Mouse (Mus musculus) embryonic facial prominence, embryonic 12.5 days (tissue): Measurements from ENCODE around the gene Psg20. TPM values are rescaled to one million over a fixed set of nuclear protein-coding genes. Genes with fewer than 3 reads are reported as not detected.
"Not testable (repeated sequence)": the region's sequence is repeated elsewhere in the genome, so short reads cannot be mapped to it uniquely, and the experiment has no call there.

ENCODE experiments used
- ATAC-seq: fragments of 200-750 bp; cut with Nextera tagmentation; 2 replicates; pipeline ENCODE4 v1.8.0; 2017; ENCODE audit not compliant: insufficient number of reproducible peaks, insufficient read depth, low FRiP score, low TSS enrichment
- H3K27ac ChIP-seq: fragments of 300-500 bp; sonication (generic); 2 replicates; pipeline ENCODE4 v1.5.1; 2016; ENCODE audit warnings: mild to moderate bottlenecking
- H3K27me3 ChIP-seq: fragments of 300-500 bp; sonication (generic); 2 replicates; pipeline ENCODE4 v1.6.1; 2016; ENCODE audit warnings: mild to moderate bottlenecking, moderate library complexity
- H3K36me3 ChIP-seq: fragments of 300-500 bp; sonication (generic); 2 replicates; pipeline ENCODE4 v1.6.1; 2016; ENCODE audit warnings: mild to moderate bottlenecking
- H3K4me1 ChIP-seq: fragments of 300-500 bp; sonication (generic); 2 replicates; pipeline ENCODE4 v1.6.1; 2016
- H3K4me2 ChIP-seq: fragments of 300-500 bp; sonication (generic); replicated peaks from 2 replicates; pipeline ENCODE4 v1.6.1; 2016; ENCODE audit warnings: mild to moderate bottlenecking, moderate library complexity
- H3K4me3 ChIP-seq: fragments of 300-500 bp; sonication (generic); 2 replicates; pipeline ENCODE4 v1.5.1; 2016; ENCODE audit warnings: mild to moderate bottlenecking
- H3K9ac ChIP-seq: fragments of 300-500 bp; sonication (generic); 2 replicates; pipeline ENCODE4 v1.6.1; 2016; ENCODE audit warnings: mild to moderate bottlenecking, moderate library complexity
- H3K9me3 ChIP-seq: fragments of 300-500 bp; sonication (generic); 2 replicates; pipeline ENCODE4 v1.6.1; 2016; ENCODE audit warnings: mild to moderate bottlenecking, moderate library complexity
- WGBS: fragments of 180-500 bp; shearing (Covaris S2); methylation state at CpG from one replicate; pipeline ENCODE4 v1.1.7; 2016; 5-methylcytosine and 5-hydroxymethylcytosine counted together
- polyA plus RNA-seq: library from polyadenylated mRNA; unstranded; fragments of >200 nt; fragmentation: Nextera tagmentation; extraction: Ambion mirVana; gene quantifications from 2 replicates; pipeline ENCODE4 v1.2.1, GENCODE M21; 2016

The Psg20 gene
- not detected in 2 replicates for polyA plus RNA-seq

- H3K4me3 ChIP-seq = no peak within 1 kb of the TSS
- H3K9me3 ChIP-seq = no peaks in the 10 kb centered on the region; the same call in 1 of the 2 replicates
- WGBS = 67% methylated on average over 2 of the region's 2 CpGs
- no peaks in the 10 kb centered on the region for H3K4me1 ChIP-seq
- H3K36me3 ChIP-seq = no peaks in the 10 kb centered on the region
- H3K4me2 ChIP-seq = no peak within 1 kb of the TSS
- H3K27ac ChIP-seq = no peak within 1 kb of the TSS
- no peak for ATAC-seq
- no peak within 1 kb of the TSS for H3K9ac ChIP-seq
- no peaks in the 10 kb centered on the region for H3K27me3 ChIP-seq
Measured at GRCm38 (mm10) chr7:18686085-18686484, at the start of gene Psg20. Gene Psg20 (minus strand): TSS chr7:18686185.

- no peaks in the 10 kb centered on the region for H3K4me1 ChIP-seq
- WGBS = 97% methylated on average over 1 of the region's 1 CpGs
Measured at GRCm38 (mm10) chr7:18734451-18734850, 48.5 kb upstream of the Psg20 start.

GRCm38 (mm10) chr7:18733111-18733510, 47.1 kb upstream of the Psg20 start:
- ATAC-seq = no peak

More at GRCm38 (mm10) chr7:18734451-18734850, 48.5 kb upstream of the Psg20 start:
- no peaks in the 10 kb centered on the region for H3K9me3 ChIP-seq
- H3K4me2 ChIP-seq = no peak overlapping the region
- no peaks in the 10 kb centered on the region for H3K27me3 ChIP-seq
- H3K27ac ChIP-seq = no peak overlapping the region
- H3K36me3 ChIP-seq = no peaks in the 10 kb centered on the region
- no peak overlapping the region for H3K4me3 ChIP-seq
- H3K9ac ChIP-seq = no peak overlapping the region
- no peak for ATAC-seq

GRCm38 (mm10) chr7:18728391-18728790, 42.4 kb upstream of the Psg20 start:
- 77% methylated on average over 1 of the region's 1 CpGs for WGBS
- Histone ChIP-seq H3K9me3 (no peaks in the 10 kb centered on the region), H3K9ac (no peak overlapping the region), H3K27me3 (no peaks in the 10 kb centered on the region), H3K36me3 (no peaks in the 10 kb centered on the region), H3K27ac (no peak overlapping the region), H3K4me2 (no peak overlapping the region), H3K4me1 (no peaks in the 10 kb centered on the region), H3K4me3 (no peak overlapping the region)
- no peak for ATAC-seq

More at GRCm38 (mm10) chr7:18733111-18733510, 47.1 kb upstream of the Psg20 start:
- H3K36me3 ChIP-seq = no peaks in the 10 kb centered on the region
- H3K9ac ChIP-seq = no peak overlapping the region
- H3K27me3 ChIP-seq = no peaks in the 10 kb centered on the region
- H3K4me3 ChIP-seq = no peak overlapping the region
- no peaks in the 10 kb centered on the region for H3K9me3 ChIP-seq
- H3K4me2 ChIP-seq = no peak overlapping the region
- H3K27ac ChIP-seq = no peak overlapping the region
- H3K4me1 ChIP-seq = no peaks in the 10 kb centered on the region

- not testable (repeated sequence) for H3K36me3 ChIP-seq, H3K4me1 ChIP-seq, H3K4me3 ChIP-seq, ATAC-seq, H3K27me3 ChIP-seq, H3K9me3 ChIP-seq, H3K9ac ChIP-seq, H3K27ac ChIP-seq, H3K4me2 ChIP-seq
Measured at GRCm38 (mm10) chr7:18725931-18726330, 39.9 kb upstream of the Psg20 start.

- no peaks in the 10 kb centered on the region for H3K9me3 ChIP-seq
- ATAC-seq = no peak
- no peak overlapping the region for H3K27ac ChIP-seq
- no peaks in the 10 kb centered on the region for H3K4me1 ChIP-seq
- H3K27me3 ChIP-seq = no peaks in the 10 kb centered on the region
- no peak overlapping the region for H3K9ac ChIP-seq
- 79% methylated on average over 6 of the region's 6 CpGs for WGBS
- H3K36me3 ChIP-seq = no peaks in the 10 kb centered on the region
- H3K4me3 ChIP-seq = no peak overlapping the region
- H3K4me2 ChIP-seq = no peak overlapping the region
Measured at GRCm38 (mm10) chr7:18724001-18724400, 38.0 kb upstream of the Psg20 start.

GRCm38 (mm10) chr7:18717790-18718189, 31.8 kb upstream of the Psg20 start, which contains the start of gene Psg22:
Gene Psg22 (plus strand): TSS chr7:18718090.
- H3K9me3 ChIP-seq = no peaks in the 10 kb centered on the region
- no peak within 1 kb of the TSS for H3K4me2 ChIP-seq
- H3K27me3 ChIP-seq = no peaks in the 10 kb centered on the region
- ATAC-seq = no peak
- no peaks in the 10 kb centered on the region for H3K36me3 ChIP-seq
- no peaks in the 10 kb centered on the region for H3K4me1 ChIP-seq
- no peak within 1 kb of the TSS for H3K4me3 ChIP-seq
- H3K9ac ChIP-seq = no peak within 1 kb of the TSS
- H3K27ac ChIP-seq = no peak within 1 kb of the TSS
- WGBS = 46% methylated on average over 2 of the region's 2 CpGs

GRCm38 (mm10) chr7:18715546-18715945, 29.6 kb upstream of the Psg20 start:
- no peaks in the 10 kb centered on the region for H3K27me3 ChIP-seq
- 78% methylated on average over 4 of the region's 4 CpGs for WGBS
- no peak overlapping the region for H3K4me2 ChIP-seq
- no peak overlapping the region for H3K4me3 ChIP-seq
- H3K9me3 ChIP-seq = no peaks in the 10 kb centered on the region
- no peaks in the 10 kb centered on the region for H3K4me1 ChIP-seq
- H3K27ac ChIP-seq = no peak overlapping the region
- H3K9ac ChIP-seq = no peak overlapping the region
- ATAC-seq = no peak
- H3K36me3 ChIP-seq = no peaks in the 10 kb centered on the region

GRCm38 (mm10) chr7:18710846-18711245, 24.9 kb upstream of the Psg20 start:
- no peak overlapping the region for H3K4me3 ChIP-seq
- no peak overlapping the region for H3K4me2 ChIP-seq
- H3K4me1 ChIP-seq = no peaks in the 10 kb centered on the region
- H3K9me3 ChIP-seq = 0 out of 2 replicates have a peak, but pooled peaks cover under 1% of the 10 kb centered on the region
- WGBS = 75% methylated on average over 1 of the region's 1 CpGs
- no peak overlapping the region for H3K9ac ChIP-seq
- H3K27ac ChIP-seq = no peak overlapping the region
- no peak for ATAC-seq
- H3K36me3 ChIP-seq = no peaks in the 10 kb centered on the region
- no peaks in the 10 kb centered on the region for H3K27me3 ChIP-seq

- ATAC-seq, H3K36me3 ChIP-seq, H3K9me3 ChIP-seq, H3K4me3 ChIP-seq, H3K4me2 ChIP-seq, H3K27me3 ChIP-seq, H3K4me1 ChIP-seq, H3K27ac ChIP-seq, H3K9ac ChIP-seq: not testable (repeated sequence)
- 73% methylated on average over 4 of the region's 4 CpGs for WGBS
Measured at GRCm38 (mm10) chr7:18710331-18710730, 24.3 kb upstream of the Psg20 start.

GRCm38 (mm10) chr7:18685586-18685985, 399 bp downstream of the Psg20 start:
- Histone ChIP-seq H3K4me1 (no peaks in the 10 kb centered on the region), H3K4me2 (no peak overlapping the region), H3K9me3 (no peaks in the 10 kb centered on the region; the same call in 1 of the 2 replicates), H3K36me3 (no peaks in the 10 kb centered on the region), H3K27ac (no peak overlapping the region), H3K4me3 (no peak overlapping the region), H3K27me3 (no peaks in the 10 kb centered on the region), H3K9ac (no peak overlapping the region)
- ATAC-seq = no peak

- no peak overlapping the region for H3K9ac ChIP-seq
- WGBS = 48% methylated on average over 2 of the region's 2 CpGs
- no peaks in the 10 kb centered on the region for H3K36me3 ChIP-seq
- no peak overlapping the region for H3K4me3 ChIP-seq
- no peak overlapping the region for H3K27ac ChIP-seq
- no peaks in the 10 kb centered on the region for H3K27me3 ChIP-seq
- no peaks in the 10 kb centered on the region for H3K9me3 ChIP-seq
- H3K4me1 ChIP-seq = no peaks in the 10 kb centered on the region
- ATAC-seq = no peak
- H3K4me2 ChIP-seq = no peak overlapping the region
Measured at GRCm38 (mm10) chr7:18679772-18680171, 6.2 kb downstream of the Psg20 start.

- not testable (repeated sequence) for H3K4me1 ChIP-seq, H3K4me2 ChIP-seq, H3K27ac ChIP-seq, H3K27me3 ChIP-seq, H3K9me3 ChIP-seq, ATAC-seq, H3K9ac ChIP-seq, H3K36me3 ChIP-seq, H3K4me3 ChIP-seq
- WGBS = 65% methylated on average over 2 of the region's 2 CpGs
Measured at GRCm38 (mm10) chr7:18656625-18657024, 29.4 kb downstream of the Psg20 start, which contains the start of gene Psg21. Gene Psg21 (minus strand): TSS chr7:18656725.
